Mouse (Mus musculus) megakaryocyte, embryonic 14.5 days (primary cell): ENCODE results near the gene Fmr1nb. TPM values are rescaled to one million over a fixed set of nuclear protein-coding genes. Genes with fewer than 3 reads are reported as not detected.
"Not testable (repeated sequence)": the region's sequence is repeated elsewhere in the genome, so short reads cannot be mapped to it uniquely, and the experiment has no call there.

Experiments used
- H3K27me3 ChIP-seq: replicated peaks from 2 replicates; pipeline ENCODE3; 2012; ENCODE audit warnings: inconsistent platforms
- H3K36me3 ChIP-seq: replicated peaks from 2 replicates; pipeline ENCODE3; 2012; ENCODE audit warnings: low read length, inconsistent platforms, mixed read lengths
- H3K4me1 ChIP-seq: 2 replicates; pipeline ENCODE4 v1.6.1; 2012; ENCODE audit warnings: inconsistent platforms
- H3K4me3 ChIP-seq: replicated peaks from 2 replicates; pipeline ENCODE3; 2012; ENCODE audit warnings: moderate library complexity, mild to moderate bottlenecking, inconsistent platforms
- H3K9me3 ChIP-seq: 2 replicates; pipeline ENCODE4 v1.6.1; 2012; ENCODE audit warnings: inconsistent platforms
- FLI1 ChIP-seq: IDR thresholded peaks from 2 replicates; pipeline ENCODE4 v1.6.1; 2012; ENCODE audit warnings: low read length, inconsistent platforms, mixed read lengths
- GATA1 ChIP-seq: IDR thresholded peaks from 3 replicates; pipeline ENCODE4 v1.6.1; 2012; ENCODE audit warnings: mixed read lengths, low read length, inconsistent platforms, borderline replicate concordance
- polyA plus RNA-seq: library from polyadenylated mRNA; stranded (reverse); fragments of >175 nt; gene quantifications from 2 replicates; pipeline ENCODE4 v1.2.3, GENCODE M21; 2012; ENCODE audit warnings: low replicate concordance; ENCODE audit not compliant: insufficient read depth

Gene Fmr1nb
- not detected in 2 replicates for polyA plus RNA-seq

GRCm38 (mm10) chrX:68761606-68762005 lies at the start of gene Fmr1nb:
Fmr1nb (plus strand) TSS chrX:68761839.
- peaks cover 3% of the 10 kb centered on the region; the same call in 1 of the 2 replicates for H3K9me3 ChIP-seq
- H3K27me3 ChIP-seq, result no peaks in the 10 kb centered on the region
- no peaks in the 10 kb centered on the region for H3K36me3 ChIP-seq
- no peaks in the 10 kb centered on the region for H3K4me1 ChIP-seq
- no peak within 1 kb of the TSS for H3K4me3 ChIP-seq
- TF ChIP-seq GATA1 (no peak), FLI1 (no peak)

DNA sequence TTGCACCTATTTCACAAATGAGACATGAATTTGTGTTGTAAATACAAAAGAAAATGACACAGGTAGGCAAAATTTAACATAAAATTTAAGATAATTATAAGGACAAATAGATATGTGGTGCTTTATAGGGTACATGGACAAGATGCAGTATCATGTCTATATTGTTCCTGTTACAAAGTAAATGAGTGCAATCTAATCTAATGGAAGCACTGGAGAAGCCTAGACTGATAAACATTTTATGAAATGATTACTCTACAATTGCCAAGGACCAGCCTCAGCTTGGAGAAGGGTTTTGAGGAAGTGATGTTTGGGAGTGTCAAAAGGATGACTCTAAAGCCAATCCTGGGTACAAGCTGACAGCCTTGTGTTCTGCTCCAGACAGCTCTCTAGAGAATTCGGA lies 24.7 kb upstream of the Fmr1nb start:
- Histone ChIP-seq H3K27me3 (no peaks in the 10 kb centered on the region), H3K4me1 (peaks cover 25% of the 10 kb centered on the region), H3K4me3 (no peak overlapping the region), H3K9me3 (no peaks in the 10 kb centered on the region), H3K36me3 (no peaks in the 10 kb centered on the region)
- TF ChIP-seq GATA1 (no peak), FLI1 (no peak)

- H3K4me1 ChIP-seq, result peaks cover 29% of the 10 kb centered on the region
- no peaks in the 10 kb centered on the region for H3K36me3 ChIP-seq
- no peaks in the 10 kb centered on the region for H3K27me3 ChIP-seq
- TF ChIP-seq GATA1, result peak; percentile 10; the same call in 1 of the 3 replicates
- TF ChIP-seq FLI1, result no peak
- peak overlapping the region; percentile 28 for H3K4me3 ChIP-seq
- no peaks in the 10 kb centered on the region for H3K9me3 ChIP-seq
Measured at GRCm38 (mm10) chrX:68740088-68740487, 21.6 kb upstream of the Fmr1nb start.

DNA sequence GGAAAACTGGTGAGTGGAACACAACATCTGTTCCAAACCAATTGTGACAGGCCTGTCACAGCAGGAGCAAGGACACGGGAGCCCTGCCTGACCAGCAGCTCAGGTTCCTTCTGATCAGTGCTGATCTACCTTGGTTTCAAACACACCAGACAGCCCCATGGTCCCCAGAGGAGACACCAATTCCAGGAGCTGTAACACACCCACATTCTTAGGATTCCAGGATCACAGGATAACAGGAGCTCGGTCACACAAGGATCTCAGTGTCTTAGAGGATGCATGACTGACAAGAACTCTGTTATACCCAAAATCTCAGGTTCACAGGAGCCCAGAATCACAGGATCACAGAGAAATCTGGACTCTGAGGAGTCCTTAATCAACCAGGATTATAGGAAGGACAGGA lies 58.8 kb downstream of the Fmr1nb start:
- not testable (repeated sequence) for H3K9me3 ChIP-seq, H3K4me1 ChIP-seq, H3K4me3 ChIP-seq, H3K36me3 ChIP-seq, H3K27me3 ChIP-seq

DNA sequence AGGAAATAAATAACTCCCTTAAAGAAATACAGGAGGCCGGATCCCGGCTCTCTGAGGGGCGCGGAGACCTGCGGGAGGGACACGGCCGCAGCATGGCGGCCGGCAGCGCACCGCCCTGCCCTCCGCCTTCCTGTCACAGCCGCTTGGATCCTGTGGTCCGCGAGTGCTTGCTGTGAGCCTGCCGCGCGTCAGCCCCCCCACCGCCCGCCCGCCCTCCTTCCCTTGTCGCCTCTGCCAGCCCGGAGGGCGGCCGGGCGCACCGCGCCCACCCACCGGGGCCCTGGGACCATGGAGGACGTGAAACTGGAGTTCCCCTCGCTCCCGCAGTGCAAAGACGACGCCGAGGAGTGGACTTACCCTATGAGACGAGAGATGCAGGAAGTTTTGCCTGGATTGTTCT lies 59.4 kb downstream of the Fmr1nb start, which contains the start of gene Gm14698:
TSS of gene Gm14698 (plus strand) at position 35 of the 400 bp plus-strand sequence.
- not testable (repeated sequence) for H3K27me3 ChIP-seq, H3K36me3 ChIP-seq, H3K4me3 ChIP-seq, H3K9me3 ChIP-seq, H3K4me1 ChIP-seq

GRCm38 (mm10) chrX:68839548-68840444 lies 78.2 kb downstream of the Fmr1nb start:
- no peaks in the 10 kb centered on the region for H3K9me3 ChIP-seq
- no peaks in the 10 kb centered on the region for H3K36me3 ChIP-seq
- no peak for TF ChIP-seq FLI1
- TF ChIP-seq GATA1, result no peak
- no peak overlapping the region for H3K4me3 ChIP-seq
- peaks cover 5% of the 10 kb centered on the region for H3K27me3 ChIP-seq
- no peaks in the 10 kb centered on the region; the same call in 1 of the 2 replicates for H3K4me1 ChIP-seq

Other genes starting within 250 kb of the Fmr1nb start
- 2.6 and 8.6 TPM in 2 replicates for gene Fmr1, start 83.3 kb upstream of the Fmr1nb start, polyA plus RNA-seq
- 0.47 TPM in 1 of 2 replicates, not detected in the other for gene Gm14698, start 59.3 kb downstream of the Fmr1nb start, polyA plus RNA-seq
- not detected in 2 replicates for gene Gm6812, start 131.2 kb downstream of the Fmr1nb start, polyA plus RNA-seq